Mouse (Mus musculus): ENCODE results near the gene Amn.

DNA sequence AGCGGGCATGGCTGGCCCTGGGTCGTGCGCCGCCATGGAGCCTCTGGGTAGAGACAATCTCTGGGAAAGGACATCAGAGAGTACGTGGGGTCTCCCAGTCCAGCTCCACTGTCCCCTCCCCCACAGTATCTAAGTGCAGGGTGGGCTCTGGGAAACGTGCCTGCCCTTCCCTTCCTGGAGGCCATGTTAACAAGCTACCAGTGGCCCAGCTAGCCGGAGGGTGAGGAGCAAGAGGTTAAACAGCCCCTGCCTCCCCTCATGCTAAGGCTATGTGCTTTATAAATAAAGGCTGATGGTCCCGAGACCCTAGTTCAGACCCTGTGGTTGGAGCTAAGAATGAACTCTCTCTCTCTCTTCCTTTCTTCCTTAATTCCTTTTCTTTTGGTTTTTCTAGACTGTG lies 1.1 kb downstream of the Amn start:
- TF ChIP-seq CTCF (IDR thresholded peaks at IDR 0.05; ENCODE audit: borderline replicate concordance, extremely low read depth, insufficient read depth, insufficient read length) (no peak), POLR2A (IDR thresholded peaks at IDR 0.05; ENCODE audit: borderline replicate concordance, extremely low read depth, insufficient read depth, insufficient read length, poor library complexity, severe bottlenecking) (no peak)

All from brain, embryonic 14.5 days (tissue).